Mouse (Mus musculus): ENCODE results near the gene Bmp2k. TPM values are rescaled to one million over a fixed set of nuclear protein-coding genes. Genes with fewer than 3 reads are reported as not detected.

Gene Bmp2k
- polyA plus RNA-seq, 1 experiment from 2014 or later = 8.3 TPM

DNA sequence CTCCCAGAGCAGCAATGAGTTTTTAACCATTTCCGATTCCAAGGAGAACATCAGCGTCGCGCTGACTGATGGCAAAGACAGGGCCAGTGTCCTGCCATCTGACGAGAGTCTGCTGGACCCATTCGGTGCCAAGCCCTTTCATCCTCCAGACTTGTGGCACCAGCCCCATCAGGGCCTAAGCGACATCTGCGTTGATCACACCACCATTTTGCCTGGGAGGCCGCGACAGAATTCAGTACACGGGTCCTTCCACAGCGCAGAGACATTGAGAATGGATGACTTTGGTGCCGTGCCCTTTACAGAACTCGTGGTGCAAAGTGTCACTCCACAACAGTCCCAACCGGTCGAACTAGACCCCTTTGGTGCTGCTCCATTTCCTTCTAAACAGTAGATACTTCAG lies 90.3 kb downstream of the Bmp2k start:
- Histone ChIP-seq H3K27ac (replicated peaks in 1 of 2; ENCODE audit: control insufficient read depth in 1 of 2, insufficient read depth in 1 of 2, low read depth in 2 of 2, low read length in 2 of 2) (peak overlapping the region in 1 of 2 experiments; percentile 34; a peak in 2 of 4 replicates), H3K4me1 (ENCODE audit: control insufficient read depth in 2 of 2, insufficient read depth in 2 of 2, low read length in 2 of 2) (peaks cover 4 to 7% of the 10 kb centered on the region in 2 experiments; a peak in 3 of 4 replicates), H3K27me3 (ENCODE audit: control insufficient read depth, insufficient read depth, low read length) (no peaks in the 10 kb centered on the region), H3K9me3 (ENCODE audit: control insufficient read depth, low read length) (no peaks in the 10 kb centered on the region), H3K4me2 (ENCODE audit: low read length) (peak overlapping the region; percentile 29), H3K4me3 (ENCODE audit: control insufficient read depth in 1 of 2, insufficient read depth in 1 of 2, low read depth in 1 of 2, low read length in 2 of 2) (no peak overlapping the region), H3K36me3 (ENCODE audit: control insufficient read depth, insufficient read depth, low read length) (peaks cover 22% of the 10 kb centered on the region), H3K9ac (ENCODE audit: low read length) (no peak overlapping the region)
- WGBS = 90% methylated on average over 16 of the region's 16 CpGs
- ATAC-seq (ENCODE audit: insufficient number of reproducible peaks, insufficient read depth, low FRiP score, low read depth) = no peak

DNA sequence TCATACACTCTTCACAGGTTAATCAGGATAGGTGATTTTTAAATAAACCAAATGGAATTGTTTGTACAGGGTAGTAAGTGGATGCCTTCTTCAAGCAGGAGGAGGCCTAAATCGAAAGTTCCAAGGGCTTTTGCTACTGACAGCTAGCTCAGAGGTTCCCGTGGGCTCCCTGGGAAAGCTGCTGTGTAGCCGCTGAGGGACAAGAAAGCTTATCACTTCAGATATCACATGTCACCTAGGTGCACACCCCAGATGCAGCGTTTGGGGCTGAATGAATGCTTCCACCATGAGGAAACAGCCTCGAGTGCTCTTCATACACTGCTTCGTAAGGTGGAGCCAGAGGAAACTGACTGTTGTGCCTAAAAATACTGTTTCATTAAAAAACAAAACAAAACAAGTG lies 90.7 kb downstream of the Bmp2k start:
- ATAC-seq (ENCODE audit: insufficient number of reproducible peaks, insufficient read depth, low FRiP score, low read depth) = no peak
- H3K4me1 ChIP-seq (ENCODE audit: control insufficient read depth in 2 of 2, insufficient read depth in 2 of 2, low read length in 2 of 2) = peaks cover 4 to 7% of the 10 kb centered on the region in 2 experiments; a peak in 3 of 4 replicates
- no peak overlapping the region for H3K4me2 ChIP-seq (ENCODE audit: low read length)
- H3K27ac ChIP-seq (replicated peaks in 1 of 2; ENCODE audit: control insufficient read depth in 1 of 2, insufficient read depth in 1 of 2, low read depth in 2 of 2, low read length in 2 of 2) = no peak overlapping the region
- no peak overlapping the region for H3K4me3 ChIP-seq (ENCODE audit: control insufficient read depth in 1 of 2, insufficient read depth in 1 of 2, low read depth in 1 of 2, low read length in 2 of 2)
- 65% methylated on average over 6 of the region's 6 CpGs for WGBS
- H3K9me3 ChIP-seq (ENCODE audit: control insufficient read depth, low read length) = no peaks in the 10 kb centered on the region
- no peaks in the 10 kb centered on the region for H3K27me3 ChIP-seq (ENCODE audit: control insufficient read depth, insufficient read depth, low read length)
- no peak overlapping the region for H3K9ac ChIP-seq (ENCODE audit: low read length)
- H3K36me3 ChIP-seq (ENCODE audit: control insufficient read depth, insufficient read depth, low read length) = peaks cover 22% of the 10 kb centered on the region

- no peak overlapping the region for H3K27ac ChIP-seq (replicated peaks in 1 of 2; ENCODE audit: control insufficient read depth in 1 of 2, insufficient read depth in 1 of 2, low read depth in 2 of 2, low read length in 2 of 2)
- WGBS = 85% methylated on average over 3 of the region's 3 CpGs
These were observed 91.9 kb downstream of the Bmp2k start for GRCm38 (mm10) chr5:97089426-97089825.

DNA sequence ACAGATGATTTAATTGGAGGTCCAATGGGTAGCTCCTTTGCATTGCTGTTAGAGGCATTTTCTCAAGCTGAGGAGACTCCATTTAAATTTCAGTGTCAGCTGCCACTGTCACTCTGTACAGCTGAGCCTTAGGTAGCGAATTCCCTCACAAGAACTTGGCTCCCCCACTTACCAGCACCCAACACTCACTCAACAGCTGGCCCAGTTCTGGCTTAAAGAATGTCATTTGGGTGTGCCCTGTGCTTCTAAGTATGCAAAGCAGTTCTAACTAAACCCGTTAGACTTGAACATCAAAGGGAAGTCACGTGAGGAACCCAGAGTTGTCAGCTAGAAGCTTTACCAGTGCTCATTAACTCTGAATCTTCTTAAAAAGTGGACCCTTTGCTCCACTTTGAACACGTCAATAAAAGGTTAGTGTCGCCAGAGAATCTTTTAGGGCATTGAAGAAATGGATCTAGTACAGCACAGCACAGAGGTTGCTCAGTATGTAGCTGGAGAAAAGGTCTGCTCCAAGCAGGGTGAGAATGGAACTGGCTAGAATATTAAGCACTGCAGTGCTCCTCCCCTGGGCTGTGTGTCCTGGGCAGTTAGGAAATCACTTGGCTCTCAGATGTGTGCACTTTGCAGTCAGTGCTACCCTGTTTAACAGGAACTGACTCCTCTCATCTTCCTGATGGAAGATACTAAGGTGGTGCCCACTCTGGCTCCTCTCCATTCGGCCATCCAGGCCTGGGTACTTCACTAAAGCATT lies 92.7 kb downstream of the Bmp2k start:
- Histone ChIP-seq H3K9ac (ENCODE audit: low read length) (no peak overlapping the region), H3K36me3 (ENCODE audit: control insufficient read depth, insufficient read depth, low read length) (peaks cover 22% of the 10 kb centered on the region), H3K27me3 (ENCODE audit: control insufficient read depth, insufficient read depth, low read length) (no peaks in the 10 kb centered on the region), H3K4me3 (ENCODE audit: control insufficient read depth in 1 of 2, insufficient read depth in 1 of 2, low read depth in 1 of 2, low read length in 2 of 2) (no peak overlapping the region), H3K27ac (replicated peaks in 1 of 2; ENCODE audit: control insufficient read depth in 1 of 2, insufficient read depth in 1 of 2, low read depth in 2 of 2, low read length in 2 of 2) (no peak overlapping the region), H3K4me1 (ENCODE audit: control insufficient read depth in 2 of 2, insufficient read depth in 2 of 2, low read length in 2 of 2) (peaks cover 4 to 7% of the 10 kb centered on the region in 2 experiments; a peak in 3 of 4 replicates), H3K9me3 (ENCODE audit: control insufficient read depth, low read length) (no peaks in the 10 kb centered on the region), H3K4me2 (ENCODE audit: low read length) (no peak overlapping the region)
- no peak for ATAC-seq (ENCODE audit: insufficient number of reproducible peaks, insufficient read depth, low FRiP score, low read depth)
- 70% methylated on average over 6 of the region's 6 CpGs for WGBS

More at GRCm38 (mm10) chr5:97089426-97089825, 91.9 kb downstream of the Bmp2k start:
- Histone ChIP-seq H3K36me3 (ENCODE audit: control insufficient read depth, insufficient read depth, low read length) (peaks cover 22% of the 10 kb centered on the region), H3K27me3 (ENCODE audit: control insufficient read depth, insufficient read depth, low read length) (no peaks in the 10 kb centered on the region), H3K9me3 (ENCODE audit: control insufficient read depth, low read length) (no peaks in the 10 kb centered on the region), H3K9ac (ENCODE audit: low read length) (no peak overlapping the region), H3K4me3 (ENCODE audit: control insufficient read depth in 1 of 2, insufficient read depth in 1 of 2, low read depth in 1 of 2, low read length in 2 of 2) (no peak overlapping the region), H3K4me2 (ENCODE audit: low read length) (no peak overlapping the region), H3K4me1 (ENCODE audit: control insufficient read depth in 2 of 2, insufficient read depth in 2 of 2, low read length in 2 of 2) (peaks cover 4 to 7% of the 10 kb centered on the region in 2 experiments; a peak in 3 of 4 replicates)
- ATAC-seq (ENCODE audit: insufficient number of reproducible peaks, insufficient read depth, low FRiP score, low read depth) = no peak

DNA sequence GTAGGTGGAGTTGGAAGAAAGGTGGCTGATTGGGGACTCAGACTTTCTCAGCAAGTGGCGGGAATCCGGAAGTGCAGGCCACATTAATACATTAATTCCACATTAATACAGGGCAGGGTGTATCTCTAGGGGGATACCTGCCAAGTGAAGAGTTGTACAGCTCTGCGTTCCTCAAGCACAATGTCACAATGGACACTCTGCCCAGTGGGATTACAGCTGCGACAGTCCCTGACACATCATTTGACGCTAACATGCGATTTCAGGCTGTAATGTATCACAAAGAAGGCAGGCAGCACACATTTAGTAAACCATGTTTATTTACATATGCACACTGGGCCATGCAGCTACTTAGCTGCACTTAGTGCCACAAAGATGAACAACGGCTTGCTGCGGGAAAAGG lies 95.5 kb downstream of the Bmp2k start:
- Histone ChIP-seq H3K4me1 (ENCODE audit: control insufficient read depth in 2 of 2, insufficient read depth in 2 of 2, low read length in 2 of 2) (peaks cover 0 to 2% of the 10 kb centered on the region in 2 experiments; a peak in 1 of 4 replicates), H3K9me3 (ENCODE audit: control insufficient read depth, low read length) (no peaks in the 10 kb centered on the region), H3K4me2 (ENCODE audit: low read length) (no peak overlapping the region), H3K4me3 (ENCODE audit: control insufficient read depth in 1 of 2, insufficient read depth in 1 of 2, low read depth in 1 of 2, low read length in 2 of 2) (no peak overlapping the region), H3K9ac (ENCODE audit: low read length) (no peak overlapping the region), H3K27ac (replicated peaks in 1 of 2; ENCODE audit: control insufficient read depth in 1 of 2, insufficient read depth in 1 of 2, low read depth in 2 of 2, low read length in 2 of 2) (no peak overlapping the region), H3K27me3 (ENCODE audit: control insufficient read depth, insufficient read depth, low read length) (no peaks in the 10 kb centered on the region), H3K36me3 (ENCODE audit: control insufficient read depth, insufficient read depth, low read length) (peaks cover 12% of the 10 kb centered on the region)
- ATAC-seq (ENCODE audit: insufficient number of reproducible peaks, insufficient read depth, low FRiP score, low read depth) = no peak
- 84% methylated on average over 8 of the region's 8 CpGs for WGBS

GRCm38 (mm10) chr5:97095335-97095734 lies 97.8 kb downstream of the Bmp2k start:
- no peaks in the 10 kb centered on the region for H3K9me3 ChIP-seq (ENCODE audit: control insufficient read depth, low read length)
- no peak overlapping the region for H3K9ac ChIP-seq (ENCODE audit: low read length)
- WGBS = 41% methylated on average over 13 of the region's 13 CpGs
- no peaks in the 10 kb centered on the region for H3K4me1 ChIP-seq (ENCODE audit: control insufficient read depth in 2 of 2, insufficient read depth in 2 of 2, low read length in 2 of 2)
- H3K27me3 ChIP-seq (ENCODE audit: control insufficient read depth, insufficient read depth, low read length) = no peaks in the 10 kb centered on the region
- no peaks in the 10 kb centered on the region for H3K36me3 ChIP-seq (ENCODE audit: control insufficient read depth, insufficient read depth, low read length)
- no peak overlapping the region for H3K4me2 ChIP-seq (ENCODE audit: low read length)
- no peak overlapping the region for H3K27ac ChIP-seq (replicated peaks in 1 of 2; ENCODE audit: control insufficient read depth in 1 of 2, insufficient read depth in 1 of 2, low read depth in 2 of 2, low read length in 2 of 2)
- ATAC-seq (ENCODE audit: insufficient number of reproducible peaks, insufficient read depth, low FRiP score, low read depth) = no peak
- no peak overlapping the region for H3K4me3 ChIP-seq (ENCODE audit: control insufficient read depth in 1 of 2, insufficient read depth in 1 of 2, low read depth in 1 of 2, low read length in 2 of 2)

- H3K27me3 ChIP-seq (ENCODE audit: control insufficient read depth, insufficient read depth, low read length) = no peaks in the 10 kb centered on the region
- ATAC-seq (ENCODE audit: insufficient number of reproducible peaks, insufficient read depth, low FRiP score, low read depth) = 0 out of 2 replicates have a peak, but pooled peaks have one; percentile 21
- no peak overlapping the region for H3K27ac ChIP-seq (replicated peaks in 1 of 2; ENCODE audit: control insufficient read depth in 1 of 2, insufficient read depth in 1 of 2, low read depth in 2 of 2, low read length in 2 of 2)
- H3K4me2 ChIP-seq (ENCODE audit: low read length) = no peak overlapping the region
- WGBS = 54% methylated on average over 9 of the region's 9 CpGs
- H3K4me1 ChIP-seq (ENCODE audit: control insufficient read depth in 2 of 2, insufficient read depth in 2 of 2, low read length in 2 of 2) = no peaks in the 10 kb centered on the region
- no peak overlapping the region for H3K9ac ChIP-seq (ENCODE audit: low read length)
- H3K36me3 ChIP-seq (ENCODE audit: control insufficient read depth, insufficient read depth, low read length) = no peaks in the 10 kb centered on the region
- H3K4me3 ChIP-seq (ENCODE audit: control insufficient read depth in 1 of 2, insufficient read depth in 1 of 2, low read depth in 1 of 2, low read length in 2 of 2) = no peak overlapping the region
- H3K9me3 ChIP-seq (ENCODE audit: control insufficient read depth, low read length) = no peaks in the 10 kb centered on the region
These were observed 100.1 kb downstream of the Bmp2k start for GRCm38 (mm10) chr5:97097631-97098041.
